Mouse (Mus musculus) WW6 (cell line): ENCODE results near the gene Mark1.

Experiments used
- DNase-seq: peaks from one replicate; pipeline ENCODE4 v3.0.0-alpha.2; 2013; ENCODE audit warnings: low read depth, low spot score

Gene Mark1

DNA sequence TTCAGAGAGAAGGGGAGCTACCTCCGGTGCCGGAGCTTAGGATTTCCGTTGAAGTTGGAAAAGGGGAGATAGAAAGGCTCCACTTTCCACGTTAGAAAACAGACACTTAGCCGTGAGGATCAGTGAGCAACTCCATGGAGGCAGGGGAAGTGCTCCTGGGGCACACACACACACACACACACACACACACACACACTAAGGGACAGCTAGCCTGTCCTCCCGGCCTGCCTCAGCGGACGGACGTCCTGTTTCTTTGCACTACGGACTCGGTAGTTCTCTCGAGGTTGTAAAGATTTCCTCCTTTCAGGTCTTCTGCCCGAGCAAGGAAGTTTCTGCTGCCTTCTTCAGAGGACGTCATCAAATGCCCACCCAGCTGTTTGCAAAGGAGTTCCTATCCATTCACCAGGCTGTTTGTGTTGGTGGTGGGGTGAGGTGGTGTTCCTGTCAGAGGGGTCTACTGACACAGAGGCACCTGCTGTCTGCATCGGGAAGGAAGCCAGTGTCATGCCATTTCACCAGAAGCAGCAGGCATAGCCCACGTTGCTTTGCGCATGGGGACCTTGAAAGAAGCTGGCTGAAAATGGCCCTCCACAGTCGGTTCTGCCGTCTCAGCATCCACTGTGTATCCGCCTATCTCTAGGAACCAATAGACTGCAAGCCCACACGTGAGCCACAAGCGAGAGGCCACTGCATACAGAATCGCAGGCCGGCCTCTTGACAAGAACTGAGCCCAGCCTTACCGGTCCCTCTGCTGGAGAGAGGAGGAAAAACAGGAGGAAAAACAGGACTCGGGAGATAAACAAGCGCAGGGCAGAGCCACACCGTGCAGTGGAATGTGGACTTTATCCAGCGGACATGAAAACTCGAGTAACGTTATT is 147.4 kb downstream of the Mark1 start:
- DNase-seq, result peak; percentile 70

DNA sequence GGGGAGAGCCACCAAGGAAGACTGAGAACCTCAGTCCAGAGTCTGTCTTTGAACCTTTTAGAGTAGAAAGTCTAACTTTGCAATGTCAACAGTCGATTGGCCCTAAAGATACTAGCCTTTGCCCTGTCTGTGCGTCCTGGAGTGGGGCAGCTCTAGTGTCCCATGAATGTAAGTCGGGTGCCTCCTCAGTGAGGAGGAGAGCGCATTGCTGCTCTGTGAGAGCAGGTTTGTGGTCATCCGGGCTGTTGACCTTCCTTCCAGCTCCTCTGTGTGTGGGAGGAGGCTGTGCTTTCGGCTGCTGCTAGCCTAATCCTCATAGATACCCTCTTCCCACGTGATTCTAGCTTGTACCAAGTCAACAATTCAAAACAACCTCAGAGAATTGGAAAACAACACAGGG is 148.2 kb downstream of the Mark1 start:
- no peak for DNase-seq

DNA sequence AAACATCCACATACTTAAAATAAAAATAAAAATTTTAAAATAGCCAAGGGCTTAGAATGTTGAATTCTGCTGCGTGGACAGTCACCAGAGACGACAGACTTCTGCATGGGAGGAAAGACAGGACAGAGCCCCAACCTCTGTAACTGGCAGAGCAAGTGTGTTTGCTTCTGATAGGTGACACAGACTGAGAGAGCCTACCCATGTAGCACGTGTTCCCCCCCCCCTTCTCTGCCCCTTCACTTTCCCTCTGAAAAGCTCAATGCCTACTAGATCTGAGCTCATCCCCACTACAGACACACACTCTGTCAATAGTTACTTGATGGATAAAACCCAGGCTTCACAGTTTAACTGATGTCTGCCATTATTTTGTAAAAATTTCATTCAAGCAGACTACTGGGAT is 152.4 kb downstream of the Mark1 start:
- no peak for DNase-seq
